Mouse (Mus musculus) intestine, embryonic 15.5 days (tissue): Measurements from ENCODE around the gene Rfx4. TPM values are rescaled to one million over a fixed set of nuclear protein-coding genes. Genes with fewer than 3 reads are reported as not detected.

Source experiments
- ATAC-seq: fragments of 200-750 bp; cut with Nextera tagmentation; 2 replicates; pipeline ENCODE4 v1.8.0; 2017; ENCODE audit warnings: moderate TSS enrichment, moderate library complexity
- H3K27ac ChIP-seq: fragments of 300-500 bp; sonication (generic); 2 replicates; pipeline ENCODE4 v1.5.1; 2015; ENCODE audit warnings: mild to moderate bottlenecking, inconsistent platforms
- H3K27me3 ChIP-seq: fragments of 300-500 bp; sonication (generic); replicated peaks from 2 replicates; pipeline ENCODE4 v1.6.1; 2015; ENCODE audit warnings: inconsistent platforms
- H3K36me3 ChIP-seq: fragments of 300-500 bp; sonication (generic); 2 replicates; pipeline ENCODE4 v1.6.1; 2015; ENCODE audit warnings: inconsistent platforms
- H3K4me1 ChIP-seq: fragments of 300-500 bp; sonication (generic); replicated peaks from 2 replicates; pipeline ENCODE4 v1.6.1; 2015; ENCODE audit warnings: inconsistent platforms
- H3K4me2 ChIP-seq: fragments of 300-500 bp; sonication (generic); replicated peaks from 2 replicates; pipeline ENCODE4 v1.6.1; 2015; ENCODE audit warnings: mild to moderate bottlenecking, inconsistent platforms
- H3K4me3 ChIP-seq: fragments of 300-500 bp; sonication (generic); replicated peaks from 2 replicates; pipeline ENCODE4 v1.5.1; 2015; ENCODE audit warnings: inconsistent platforms
- H3K9ac ChIP-seq: fragments of 300-500 bp; sonication (generic); 2 replicates; pipeline ENCODE4 v1.6.1; 2015; ENCODE audit warnings: inconsistent platforms
- H3K9me3 ChIP-seq: fragments of 300-500 bp; sonication (generic); 2 replicates; pipeline ENCODE4 v1.6.1; 2016; ENCODE audit warnings: inconsistent platforms
- WGBS: fragments of 180-500 bp; shearing (Covaris S2); methylation state at CpG from one replicate; pipeline ENCODE4 v1.1.7; 2015; 5-methylcytosine and 5-hydroxymethylcytosine counted together
- polyA plus RNA-seq: library from polyadenylated mRNA; unstranded; fragments of >200 nt; fragmentation: Nextera tagmentation; extraction: Ambion mirVana; gene quantifications from 2 replicates; pipeline ENCODE4 v1.2.1, GENCODE M21; 2015

The Rfx4 gene
- polyA plus RNA-seq, 1 experiment from 2014 or later = not detected

- H3K4me1 ChIP-seq = no peaks in the 10 kb centered on the region
- H3K9me3 ChIP-seq = no peaks in the 10 kb centered on the region
- no peak overlapping the region for H3K27ac ChIP-seq
- no peak overlapping the region for H3K4me3 ChIP-seq
- H3K36me3 ChIP-seq = no peaks in the 10 kb centered on the region
- H3K4me2 ChIP-seq = no peak overlapping the region
- H3K9ac ChIP-seq = no peak overlapping the region
- no peak for ATAC-seq
- no peaks in the 10 kb centered on the region for H3K27me3 ChIP-seq
- WGBS = 71% methylated on average over 13 of the region's 13 CpGs
Observed at GRCm38 (mm10) chr10:84803216-84803844, 47.5 kb downstream of the Rfx4 start.

- Histone ChIP-seq H3K4me1 (no peaks in the 10 kb centered on the region), H3K9me3 (no peaks in the 10 kb centered on the region), H3K4me3 (no peak overlapping the region), H3K36me3 (no peaks in the 10 kb centered on the region), H3K9ac (no peak overlapping the region), H3K27me3 (no peaks in the 10 kb centered on the region), H3K27ac (no peak overlapping the region), H3K4me2 (no peak overlapping the region)
- no peak for ATAC-seq
- 77% methylated on average over 3 of the region's 3 CpGs for WGBS
Observed at GRCm38 (mm10) chr10:84805576-84805975, 49.7 kb downstream of the Rfx4 start.

GRCm38 (mm10) chr10:84807206-84807605 is 51.3 kb downstream of the Rfx4 start:
- H3K27ac ChIP-seq = no peak overlapping the region
- H3K4me3 ChIP-seq = no peak overlapping the region
- no peaks in the 10 kb centered on the region for H3K27me3 ChIP-seq
- H3K4me1 ChIP-seq = no peaks in the 10 kb centered on the region
- H3K9me3 ChIP-seq = no peaks in the 10 kb centered on the region
- H3K36me3 ChIP-seq = no peaks in the 10 kb centered on the region
- whole genome bisulfite sequencing = 91% methylated on average over 9 of the region's 9 CpGs
- no peak overlapping the region for H3K4me2 ChIP-seq
- no peak overlapping the region for H3K9ac ChIP-seq
- ATAC-seq = no peak

DNA sequence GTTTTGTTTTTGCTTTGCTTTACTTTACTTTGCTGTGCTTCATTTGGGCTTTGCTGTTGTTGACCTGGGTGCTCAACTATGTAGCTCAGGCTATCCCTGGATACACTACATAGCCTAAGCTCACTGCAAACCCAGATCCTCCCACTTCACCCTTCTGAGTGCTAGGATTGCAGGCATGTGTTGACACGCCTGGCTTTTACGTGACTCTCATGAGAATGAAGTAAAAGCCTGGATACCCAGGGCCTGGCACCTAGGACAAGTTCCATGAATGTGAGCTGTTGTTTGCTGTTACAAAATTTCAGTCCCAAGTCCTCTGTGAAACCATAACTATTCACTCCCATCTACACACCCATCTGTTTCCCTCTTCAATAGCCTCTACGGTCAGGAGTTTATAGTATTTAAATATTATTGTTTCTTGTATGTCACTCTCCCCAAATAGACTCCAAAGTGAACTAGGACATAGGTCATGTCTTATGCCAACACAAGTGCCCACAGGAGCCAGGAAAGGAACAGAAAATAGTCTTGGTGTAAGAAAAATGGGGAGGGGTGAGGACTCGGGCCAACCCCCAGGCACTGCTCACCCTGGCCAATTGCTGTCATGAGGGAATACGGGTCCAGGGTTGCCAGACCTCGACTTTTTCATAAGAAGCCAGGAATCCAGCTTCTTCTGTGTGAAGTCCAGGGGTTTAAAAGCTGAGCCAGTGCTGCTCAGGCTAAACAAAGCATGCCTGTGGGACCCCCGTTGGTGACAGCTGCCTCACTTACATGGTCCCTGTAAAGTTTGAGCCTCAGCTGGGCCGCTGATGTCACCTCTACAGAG is 54.4 kb downstream of the Rfx4 start:
- Histone ChIP-seq H3K9me3 (no peaks in the 10 kb centered on the region), H3K27me3 (no peaks in the 10 kb centered on the region), H3K4me2 (no peak overlapping the region), H3K4me3 (no peak overlapping the region), H3K4me1 (no peaks in the 10 kb centered on the region), H3K36me3 (no peaks in the 10 kb centered on the region), H3K9ac (no peak overlapping the region), H3K27ac (no peak overlapping the region)
- ATAC-seq = no peak
- WGBS = 78% methylated on average over 8 of the region's 8 CpGs

GRCm38 (mm10) chr10:84811171-84811912 is 55.5 kb downstream of the Rfx4 start:
- Histone ChIP-seq H3K27ac (no peak overlapping the region), H3K9me3 (no peaks in the 10 kb centered on the region), H3K36me3 (no peaks in the 10 kb centered on the region), H3K4me1 (no peaks in the 10 kb centered on the region), H3K9ac (no peak overlapping the region), H3K27me3 (no peaks in the 10 kb centered on the region), H3K4me2 (no peak overlapping the region), H3K4me3 (no peak overlapping the region)
- ATAC-seq = no peak
- WGBS = 74% methylated on average over 11 of the region's 11 CpGs

- Histone ChIP-seq H3K4me2 (no peak overlapping the region), H3K4me1 (no peaks in the 10 kb centered on the region), H3K27ac (no peak overlapping the region), H3K9ac (no peak overlapping the region), H3K36me3 (no peaks in the 10 kb centered on the region), H3K4me3 (no peak overlapping the region), H3K27me3 (no peaks in the 10 kb centered on the region), H3K9me3 (no peaks in the 10 kb centered on the region)
- WGBS = 84% methylated on average over 2 of the region's 2 CpGs
- ATAC-seq = no peak
Observed at GRCm38 (mm10) chr10:84811913-84812295, 56.0 kb downstream of the Rfx4 start.

- Histone ChIP-seq H3K36me3 (no peaks in the 10 kb centered on the region), H3K9me3 (no peaks in the 10 kb centered on the region), H3K4me2 (no peak overlapping the region), H3K27me3 (no peaks in the 10 kb centered on the region), H3K4me3 (no peak overlapping the region), H3K4me1 (no peaks in the 10 kb centered on the region), H3K9ac (no peak overlapping the region), H3K27ac (no peak overlapping the region)
- WGBS = 75% methylated on average over 4 of the region's 4 CpGs
- ATAC-seq = no peak
Observed at GRCm38 (mm10) chr10:84815676-84816436, 60.0 kb downstream of the Rfx4 start.

GRCm38 (mm10) chr10:84817086-84817869 is 61.4 kb downstream of the Rfx4 start:
- no peak overlapping the region for H3K4me2 ChIP-seq
- ATAC-seq = no peak
- H3K9me3 ChIP-seq = no peaks in the 10 kb centered on the region
- H3K27me3 ChIP-seq = no peaks in the 10 kb centered on the region
- 79% methylated on average over 7 of the region's 7 CpGs for WGBS
- no peak overlapping the region for H3K4me3 ChIP-seq
- H3K4me1 ChIP-seq = no peaks in the 10 kb centered on the region
- H3K36me3 ChIP-seq = no peaks in the 10 kb centered on the region
- H3K9ac ChIP-seq = no peak overlapping the region
- H3K27ac ChIP-seq = no peak overlapping the region

GRCm38 (mm10) chr10:84819669-84820068 is 63.8 kb downstream of the Rfx4 start:
- no peak for ATAC-seq
- no peaks in the 10 kb centered on the region for H3K36me3 ChIP-seq
- H3K9me3 ChIP-seq = no peaks in the 10 kb centered on the region
- no peaks in the 10 kb centered on the region for H3K4me1 ChIP-seq
- WGBS = 48% methylated on average over 6 of the region's 6 CpGs
- H3K27ac ChIP-seq = no peak overlapping the region
- no peak overlapping the region for H3K9ac ChIP-seq
- H3K4me3 ChIP-seq = no peak overlapping the region
- no peak overlapping the region for H3K4me2 ChIP-seq
- H3K27me3 ChIP-seq = no peaks in the 10 kb centered on the region

DNA sequence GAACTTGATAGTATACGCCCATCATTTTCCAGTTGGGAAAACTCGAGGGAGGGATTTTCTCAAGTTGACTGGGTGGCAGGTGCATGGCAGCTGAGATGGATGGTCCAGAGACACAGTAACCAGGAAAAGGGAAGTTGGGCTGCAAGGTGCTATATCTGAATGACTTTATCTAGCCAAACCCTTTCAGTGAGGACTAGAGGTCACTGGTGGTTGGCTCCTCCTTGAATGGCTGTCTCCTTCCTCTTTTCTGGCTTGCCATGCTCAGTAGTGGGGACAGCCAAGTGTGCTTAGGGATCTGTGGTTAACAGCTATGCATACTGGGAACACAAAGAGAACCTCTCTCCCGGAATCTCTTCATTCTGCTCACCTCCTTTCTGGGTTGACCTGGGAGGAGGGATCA is 64.4 kb downstream of the Rfx4 start:
- no peak overlapping the region for H3K4me2 ChIP-seq
- no peaks in the 10 kb centered on the region for H3K27me3 ChIP-seq
- H3K36me3 ChIP-seq = no peaks in the 10 kb centered on the region
- no peak for ATAC-seq
- H3K4me3 ChIP-seq = no peak overlapping the region
- H3K4me1 ChIP-seq = no peaks in the 10 kb centered on the region
- H3K9ac ChIP-seq = no peak overlapping the region
- H3K9me3 ChIP-seq = no peaks in the 10 kb centered on the region
- H3K27ac ChIP-seq = no peak overlapping the region
- WGBS = 64% methylated on average over 3 of the region's 3 CpGs

DNA sequence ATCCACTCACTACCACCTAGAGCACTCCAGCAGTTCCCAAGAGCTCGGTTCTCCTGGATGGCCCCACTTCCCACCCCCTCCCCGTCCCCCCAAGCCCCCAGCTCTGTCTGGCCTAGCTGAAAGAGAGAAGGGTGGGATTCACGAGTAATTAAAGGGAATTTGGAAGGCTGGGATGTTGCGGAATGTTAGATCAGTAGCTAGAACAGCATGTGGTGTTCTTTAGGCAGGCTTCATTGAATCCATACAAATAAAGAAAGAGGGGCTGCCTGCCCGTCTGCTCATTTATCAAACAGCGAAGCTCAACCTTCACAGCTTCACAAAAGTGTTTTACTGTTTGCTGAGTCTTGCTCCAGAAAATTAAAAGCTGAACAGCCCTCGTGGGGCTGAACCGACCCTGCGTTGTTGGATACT is 66.9 kb downstream of the Rfx4 start:
- Histone ChIP-seq H3K27ac (no peak overlapping the region), H3K27me3 (no peaks in the 10 kb centered on the region), H3K4me1 (no peaks in the 10 kb centered on the region), H3K36me3 (no peaks in the 10 kb centered on the region), H3K4me2 (no peak overlapping the region), H3K9ac (no peak overlapping the region), H3K4me3 (no peak overlapping the region), H3K9me3 (no peaks in the 10 kb centered on the region)
- no peak for ATAC-seq
- 48% methylated on average over 9 of the region's 9 CpGs for WGBS
